Mouse (Mus musculus) left cerebral cortex, adult 2 months (tissue): Measurements from ENCODE around the gene Prune1. TPM values are rescaled to one million over a fixed set of nuclear protein-coding genes. Genes with fewer than 3 reads are reported as not detected.

Source experiments
- DNase-seq, 2 experiments: peaks; one replicate each; pipeline ENCODE4 v3.0.0; 2021 to 2022; ENCODE audit warnings: low spot score in 2 of 2, mixed read lengths in 1 of 2; ENCODE audit errors: extremely low spot score in 1 of 2
- H3K27ac ChIP-seq: fragments of 200-600 bp; 2 replicates; pipeline ENCODE4 v1.8.1; 2022
- H3K4me3 ChIP-seq: fragments of 200-600 bp; 2 replicates; pipeline ENCODE4 v1.8.1; 2022
- CTCF ChIP-seq: fragments of 200-600 bp; IDR thresholded peaks from 2 replicates; pipeline ENCODE4 v1.8.1; 2022; ENCODE audit warnings: antibody characterized with exemption, mild to moderate bottlenecking, moderate library complexity
- intact Hi-C: fragments of 180-260 bp; cut with DNase I; formaldehyde crosslinking; loops from one replicate; pipeline ENCODE4 v1.15.1; 2025
- total RNA-seq, 2 experiments: library from RNA; stranded (reverse); gene quantifications; 2 replicates each; pipeline ENCODE4 v1.2.3; 2021

The Prune1 gene
- total RNA-seq, 2 experiments from 2014 or later, result 22.1 to 23.5 TPM

DNA sequence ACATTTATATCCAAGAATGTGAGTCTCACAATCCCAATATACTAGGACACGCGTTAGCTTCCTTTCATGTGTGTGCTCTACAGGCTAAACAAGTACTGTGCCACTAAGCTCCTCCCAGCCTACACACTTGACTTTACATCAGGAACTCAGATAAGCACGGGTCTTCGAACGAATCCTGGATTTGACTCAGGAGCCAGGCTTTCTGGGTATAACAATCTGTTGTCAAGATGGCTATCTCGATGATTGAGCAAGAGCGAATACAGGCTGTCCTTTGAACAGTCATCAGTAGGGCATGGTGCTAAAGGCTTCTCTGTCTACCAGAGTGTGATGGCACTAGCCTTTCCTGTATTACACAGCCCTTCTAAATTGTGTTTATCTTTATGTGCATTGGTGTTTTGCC lies 16.1 kb upstream of the Prune1 start:
- intact Hi-C loops, result no loop called here
- no peak for DNase-seq
- Histone ChIP-seq H3K27ac (no peak overlapping the region), H3K4me3 (no peak overlapping the region)
- TF ChIP-seq CTCF, result no peak

DNA sequence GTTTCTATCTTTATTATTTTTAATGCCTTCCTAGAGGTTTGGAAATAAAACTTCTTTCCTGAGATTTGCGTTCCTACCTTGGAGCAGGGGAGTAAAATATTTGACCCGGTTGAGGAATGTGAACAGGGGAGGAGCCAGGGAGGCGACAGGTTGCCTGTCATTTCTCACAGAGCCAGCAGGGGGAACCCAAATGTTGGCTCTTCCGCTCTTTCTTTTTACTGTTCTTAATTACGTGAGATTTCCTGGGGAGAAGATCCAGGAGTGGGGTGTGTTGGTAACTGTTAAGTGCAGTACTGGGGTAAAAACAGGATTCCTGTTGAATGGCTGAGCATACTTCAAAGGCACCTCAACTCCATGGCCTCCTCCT lies 14.2 kb upstream of the Prune1 start:
- no peak overlapping the region for H3K4me3 ChIP-seq
- H3K27ac ChIP-seq, result no peak overlapping the region
- intact Hi-C loops, result no loop called here
- peak in 1 of 2 experiments; percentile 35 for DNase-seq
- peak; percentile 74 for TF ChIP-seq CTCF

DNA sequence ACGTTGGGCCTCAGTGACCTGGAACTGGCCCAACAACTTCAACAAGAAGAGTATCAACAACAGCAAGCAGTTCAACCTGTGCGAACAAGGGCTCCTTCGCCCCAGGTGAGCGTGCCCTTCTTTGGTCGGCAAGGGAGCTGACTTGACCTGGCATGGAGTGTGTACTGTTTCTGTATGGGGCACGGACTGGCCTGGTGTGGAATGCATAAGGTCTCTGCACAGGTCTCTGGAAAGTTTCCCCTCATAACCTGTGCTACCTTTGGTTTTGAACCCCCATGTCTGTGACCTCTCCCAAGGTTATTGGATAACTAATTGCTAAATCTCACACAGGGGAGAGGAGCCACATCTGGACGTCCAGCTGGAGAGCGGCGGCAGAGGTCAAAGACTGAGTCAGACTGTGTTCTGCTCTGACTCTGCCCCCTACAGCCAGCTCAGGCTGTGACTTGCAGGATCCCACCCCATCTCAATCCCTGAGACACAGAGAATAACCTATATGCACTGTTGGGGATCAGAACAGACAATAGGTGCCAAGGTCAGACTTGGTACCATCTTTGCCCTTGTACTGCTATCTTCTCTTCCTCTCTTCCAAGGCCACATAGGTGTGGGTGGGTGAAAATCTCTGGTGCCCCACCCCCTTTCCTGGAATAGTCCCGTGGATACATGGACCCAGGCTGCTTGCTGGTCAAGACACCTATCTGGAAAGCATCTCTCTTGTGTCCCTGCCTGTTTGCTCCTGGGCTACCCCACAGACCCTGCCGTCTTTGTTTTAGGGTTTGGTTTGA lies 13.6 kb upstream of the Prune1 start:
- Histone ChIP-seq H3K27ac (no peak overlapping the region), H3K4me3 (no peak overlapping the region)
- TF ChIP-seq CTCF, result no peak
- intact Hi-C loops, result no loop called here
- DNase-seq, result no peak

DNA sequence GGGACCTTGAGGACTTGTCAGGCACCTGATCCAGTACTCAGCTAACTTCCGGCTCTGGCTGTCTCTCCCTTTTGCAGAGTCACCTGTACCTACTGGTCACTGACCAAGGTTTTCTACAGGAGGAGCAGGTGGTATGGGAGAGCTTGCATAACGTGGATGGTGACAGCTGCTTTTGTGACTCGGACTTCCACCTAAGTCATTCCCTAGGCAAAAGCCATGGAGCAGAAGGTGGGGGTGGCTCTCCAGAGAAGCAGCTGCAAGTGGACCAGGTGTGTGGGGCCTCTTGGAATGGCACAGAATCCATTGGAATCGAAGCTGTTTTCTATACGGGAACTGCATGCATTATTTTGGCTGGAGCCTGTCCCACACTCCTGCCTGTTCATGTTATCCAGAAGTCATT lies 12.8 kb upstream of the Prune1 start:
- no peak for DNase-seq
- no peak for TF ChIP-seq CTCF
- intact Hi-C loops, result no loop called here
- Histone ChIP-seq H3K27ac (no peak overlapping the region), H3K4me3 (no peak overlapping the region)

DNA sequence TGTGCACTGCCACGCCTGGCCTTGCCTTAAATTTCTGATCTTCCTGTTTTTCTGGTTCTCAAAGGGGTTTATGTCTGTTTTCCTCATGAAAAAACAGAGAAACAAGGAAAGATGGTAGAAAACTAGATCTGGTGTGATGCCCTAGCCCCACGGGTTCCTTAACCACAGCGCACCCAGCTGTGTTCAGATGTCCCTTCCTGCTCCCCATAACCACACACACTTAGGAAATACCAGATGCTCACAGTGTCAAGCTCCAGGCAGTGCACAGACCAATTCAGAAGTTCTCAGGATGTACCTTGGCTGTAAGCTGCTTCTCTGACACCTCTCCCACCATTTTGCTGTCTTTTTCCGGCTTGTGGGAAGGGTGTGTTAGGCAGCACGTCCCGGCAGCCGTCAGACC lies 12.4 kb upstream of the Prune1 start:
- intact Hi-C loops, result no loop called here
- no peak for DNase-seq
- no peak overlapping the region for H3K4me3 ChIP-seq
- H3K27ac ChIP-seq, result no peak overlapping the region
- no peak for TF ChIP-seq CTCF

DNA sequence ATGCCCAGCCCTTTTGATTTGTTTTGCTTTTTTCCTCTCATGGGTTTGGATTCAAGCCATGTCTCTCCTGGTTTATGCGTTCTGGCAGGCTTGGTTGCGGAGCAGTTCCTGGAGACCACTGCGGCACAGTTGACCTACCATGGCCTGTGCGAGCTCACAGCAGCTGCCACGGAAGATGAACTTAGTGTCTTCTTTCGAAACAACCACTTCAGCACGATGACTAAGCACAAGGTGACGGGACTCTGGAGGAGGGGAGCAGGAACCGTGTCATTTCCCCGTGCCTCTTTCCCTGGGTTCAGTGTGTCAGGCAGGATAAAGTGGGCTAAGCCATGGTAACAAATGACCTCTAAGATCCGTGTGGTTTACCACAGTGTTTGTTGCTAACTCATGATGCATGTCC lies 11.7 kb upstream of the Prune1 start:
- intact Hi-C loops, result no loop called here
- Histone ChIP-seq H3K27ac (no peak overlapping the region), H3K4me3 (no peak overlapping the region)
- no peak for DNase-seq
- no peak for TF ChIP-seq CTCF

DNA sequence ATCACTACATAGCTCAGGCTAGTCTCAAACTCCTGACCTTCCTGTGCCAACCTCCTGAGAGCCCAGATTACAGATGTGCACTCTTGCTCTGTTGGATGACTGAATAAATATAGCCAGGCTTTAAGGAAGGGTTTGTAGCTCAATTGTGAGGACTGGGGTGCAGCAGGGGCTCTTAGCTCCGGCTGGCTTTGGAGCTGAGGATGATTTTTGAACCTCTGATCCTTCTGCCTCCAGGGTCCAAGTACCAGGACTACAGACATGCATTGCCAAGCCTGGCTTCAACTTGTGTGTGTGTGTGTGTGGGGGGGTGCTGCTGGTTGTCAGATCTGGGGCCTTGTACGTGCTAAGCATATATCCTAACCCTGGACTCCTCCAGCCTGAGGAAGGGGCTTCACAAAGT lies 11.0 kb upstream of the Prune1 start:
- H3K27ac ChIP-seq, result 0 out of 2 replicates have a peak overlapping the region, but pooled peaks have one; percentile 36
- H3K4me3 ChIP-seq, result no peak overlapping the region
- DNase-seq, result no peak
- TF ChIP-seq CTCF, result no peak
- intact Hi-C loops, result no loop called here

DNA sequence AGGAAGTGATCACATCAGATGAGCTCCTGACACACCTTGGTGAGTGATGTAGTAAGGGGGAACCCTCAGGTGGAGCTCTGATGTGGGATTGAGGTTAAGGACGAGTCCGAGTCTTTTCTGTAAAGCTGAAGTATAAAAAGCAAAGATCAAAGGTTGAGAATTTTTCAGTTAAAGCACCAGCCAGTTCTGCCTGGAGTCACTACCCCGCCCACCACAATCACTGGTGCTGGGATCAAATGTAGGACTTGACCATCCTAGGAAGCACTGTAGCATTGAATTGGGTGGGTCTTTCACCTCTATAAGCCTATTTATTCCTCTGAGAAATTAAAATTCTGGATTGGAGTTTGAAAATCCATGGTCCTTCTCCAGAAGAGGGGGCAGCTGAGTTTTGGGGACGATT lies 9.2 kb upstream of the Prune1 start:
- intact Hi-C loops, result no loop called here
- DNase-seq, result no peak
- H3K27ac ChIP-seq, result no peak overlapping the region
- no peak overlapping the region for H3K4me3 ChIP-seq
- no peak for TF ChIP-seq CTCF

DNA sequence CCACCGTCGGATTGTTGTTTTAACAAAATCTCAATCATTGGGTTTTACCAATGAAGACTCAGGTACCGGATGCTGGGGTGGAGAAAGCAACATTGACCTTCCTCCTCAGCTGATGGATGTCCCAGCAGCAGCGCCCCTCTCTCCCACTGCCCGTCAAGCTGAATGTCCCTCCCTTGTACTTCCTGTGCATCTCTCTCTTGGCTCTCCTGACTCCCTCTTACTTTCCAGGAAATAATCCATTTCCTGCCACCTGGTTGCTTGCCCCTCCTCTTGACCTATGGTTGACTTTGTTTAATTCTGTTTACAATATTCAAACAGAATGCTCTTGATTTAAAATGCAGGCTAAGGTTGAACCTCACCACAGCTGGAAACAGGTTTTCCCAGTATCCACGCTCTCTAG lies 8.3 kb upstream of the Prune1 start:
- DNase-seq, result no peak
- intact Hi-C loops, result no loop called here
- Histone ChIP-seq H3K4me3 (no peak overlapping the region), H3K27ac (no peak overlapping the region)
- TF ChIP-seq CTCF, result no peak

DNA sequence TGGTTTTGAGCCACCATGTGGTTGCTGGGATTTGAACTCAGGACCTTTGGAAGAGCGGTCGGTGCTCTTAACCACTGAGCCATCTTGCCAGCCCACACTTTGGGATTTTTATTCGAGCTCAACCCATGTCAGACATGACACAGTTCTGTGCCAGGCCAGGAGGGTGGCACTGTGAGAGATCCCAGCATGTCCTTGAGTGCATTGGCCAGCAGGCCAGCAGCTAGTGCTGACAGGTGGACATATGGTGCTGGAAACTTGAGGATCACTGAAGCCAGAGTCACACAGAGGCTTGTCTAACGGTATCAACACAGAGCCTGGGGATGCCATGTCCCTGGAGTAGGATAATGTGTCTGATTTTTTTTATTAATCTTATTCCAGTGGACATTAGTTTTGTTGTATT lies 7.5 kb upstream of the Prune1 start:
- intact Hi-C loops, result no loop called here
- Histone ChIP-seq H3K27ac (no peak overlapping the region), H3K4me3 (no peak overlapping the region)
- no peak for DNase-seq
- TF ChIP-seq CTCF, result no peak

DNA sequence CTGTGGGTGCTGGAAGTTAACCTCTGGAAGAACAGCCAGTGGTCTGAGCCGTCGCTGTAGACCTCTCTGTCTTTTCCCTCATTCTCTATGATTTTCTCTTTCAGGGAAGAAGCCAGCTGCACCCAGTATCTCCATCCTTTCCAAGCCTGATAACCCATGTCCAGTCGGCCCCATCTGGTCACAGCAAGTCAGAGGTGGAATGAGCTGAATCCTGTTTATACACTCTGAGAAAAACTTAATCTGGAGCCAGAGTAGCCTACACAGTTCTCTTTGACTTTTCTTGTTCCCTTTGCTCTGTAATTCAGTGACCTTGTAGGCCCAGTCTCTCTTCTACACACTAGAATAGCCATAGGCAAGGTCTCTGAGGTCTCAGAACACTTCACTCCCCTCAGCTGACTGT lies 5.7 kb upstream of the Prune1 start:
- TF ChIP-seq CTCF, result no peak
- Histone ChIP-seq H3K4me3 (no peak overlapping the region), H3K27ac (no peak overlapping the region)
- DNase-seq, result no peak
- intact Hi-C loops, result no loop called here

DNA sequence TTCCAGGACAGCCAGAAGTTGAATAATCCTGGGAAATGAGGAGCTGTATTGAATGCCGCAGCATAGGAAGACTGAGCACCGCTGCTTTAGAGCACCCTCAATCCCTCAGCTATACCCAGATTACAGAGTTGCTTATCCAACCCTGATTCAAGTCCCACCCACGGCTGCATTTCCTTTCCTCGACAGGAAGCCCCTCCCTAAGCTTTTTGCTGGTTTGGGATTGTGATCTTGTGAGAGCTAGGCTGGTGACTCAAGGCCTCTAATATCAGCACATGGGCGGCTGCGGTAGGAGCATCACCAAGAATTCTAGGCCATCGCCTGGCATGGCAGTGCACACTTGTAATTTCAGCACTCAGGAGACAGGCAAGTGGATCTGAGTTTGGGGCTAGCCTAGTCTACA lies 4.6 kb upstream of the Prune1 start:
- H3K27ac ChIP-seq, result no peak overlapping the region
- H3K4me3 ChIP-seq, result no peak overlapping the region
- DNase-seq, result no peak
- intact Hi-C loops, result no loop called here
- TF ChIP-seq CTCF, result no peak

DNA sequence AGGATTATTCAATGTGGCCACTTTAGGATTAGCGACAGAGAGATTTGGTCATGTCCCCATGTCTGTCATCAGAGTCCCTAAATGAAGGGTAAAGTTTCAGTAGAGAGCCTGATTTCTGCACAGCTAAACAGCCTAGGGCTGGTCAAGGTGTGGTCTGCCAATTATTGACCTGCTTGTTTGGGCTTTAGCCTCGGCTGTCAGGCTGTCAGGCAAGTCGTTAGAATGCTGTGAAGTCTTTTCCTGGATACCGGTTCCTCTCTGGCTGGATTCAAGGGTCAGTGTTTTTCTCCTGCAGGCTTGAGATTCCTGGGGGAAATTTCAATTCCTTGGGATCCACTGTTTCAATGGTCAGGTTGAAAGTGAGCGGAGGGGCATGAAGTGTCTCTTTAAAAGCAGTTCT lies 4.1 kb upstream of the Prune1 start:
- H3K4me3 ChIP-seq, result no peak overlapping the region
- no peak for DNase-seq
- H3K27ac ChIP-seq, result no peak overlapping the region
- intact Hi-C loops, result no loop called here
- no peak for TF ChIP-seq CTCF
